In genomic region chr1:73718421-73718820, GRCm38 (mm10) we compare ENCODE assay signal across 20 mouse cellular contexts.
DNase-seq lines count a peak whose midpoint lies in the region; ATAC-seq and TF ChIP-seq lines count a peak whose summit lies in the region.
"Had no signal": no experiment of that assay in that cellular context is flagged by ENCODE, and none has a peak within 500 bp of the region (broad histone marks: within the 10 kb centered on the region; RNA-seq: fewer than 3 reads in every experiment).

No protein-coding gene starts in this region.

- no peak overlapping the region for H3K4me3 ChIP-seq in kidney, adult 2 months (ENCODE audit: insufficient read depth, low read depth, low read length)
- no peak overlapping the region for H3K4me3 ChIP-seq in kidney, embryonic 16.5 days (ENCODE audit: low read length)
- no peak overlapping the region for H3K4me3 ChIP-seq in myocyte
- H3K4me3 ChIP-seq: embryonic facial prominence, embryonic 13.5 days; forebrain, embryonic 12.5 days; heart, embryonic 13.5 days; hindbrain, embryonic 10.5 days; intestine, embryonic 15.5 days had no signal

- no peaks in the 10 kb centered on the region for H3K4me1 ChIP-seq in kidney, adult 2 months (ENCODE audit: control insufficient read depth, insufficient read depth, low read length)
- no peaks in the 10 kb centered on the region; the same call in 1 of the 2 replicates for H3K4me1 ChIP-seq in kidney, embryonic 16.5 days (ENCODE audit: insufficient read depth, low read length)
- H3K4me1 ChIP-seq: embryonic facial prominence, embryonic 13.5 days; forebrain, embryonic 12.5 days; hindbrain, embryonic 10.5 days; intestine, embryonic 15.5 days had no signal

- intact Hi-C loops in heart, postnatal 14 days (cut with DNase I), result no loop called here

- TF ChIP-seq POLR2A in kidney, adult 2 months (IDR thresholded peaks at IDR 0.05; ENCODE audit: low read depth, low read length), result no peak
- TF ChIP-seq POLR2A in myocyte (IDR thresholded peaks at IDR 0.05; ENCODE audit: insufficient read length, low read depth), result no peak

- TF ChIP-seq CTCF in kidney, adult 2 months (conservative IDR thresholded peaks at IDR 0.05; ENCODE audit: insufficient read depth, insufficient read length, low read depth, low read length), result no peak

- DNase-seq in cerebellum, adult 9-11 months, result peak; percentile 49
- peak; percentile 33 for DNase-seq in heart, adult 8-10 months (ENCODE audit: low spot score)
- DNase-seq in heart, postnatal 14 days, result no peak
- DNase-seq in kidney, adult 2 months, result peak; percentile 71
- DNase-seq: adrenal gland, postnatal 14 days; cerebellum, postnatal 36 days; gastrocnemius, postnatal 10 days; heart, postnatal 10 days had no signal

- peak overlapping the region; percentile 61 for H3K27ac ChIP-seq in kidney, adult 2 months (ENCODE audit: insufficient read depth, low read depth, low read length)
- H3K27ac ChIP-seq in kidney, embryonic 16.5 days (ENCODE audit: low read length), result no peak overlapping the region
- H3K27ac ChIP-seq: embryonic facial prominence, embryonic 13.5 days; forebrain, embryonic 12.5 days; heart, embryonic 13.5 days; hindbrain, embryonic 10.5 days; hindbrain, embryonic 14.5 days; intestine, embryonic 15.5 days had no signal

- 59% methylated on average over 5 of the region's 5 CpGs for WGBS in kidney, adult 2 months
- 70% methylated on average over 5 of the region's 5 CpGs for WGBS in kidney, embryonic 16.5 days

- H3K4me2 ChIP-seq in kidney, embryonic 16.5 days (replicated peaks; ENCODE audit: low read depth, low read length), result no peak overlapping the region
- H3K4me2 ChIP-seq in myocyte (ENCODE audit: low read depth), result peak overlapping the region; percentile 6
- H3K4me2 ChIP-seq: embryonic facial prominence, embryonic 13.5 days; forebrain, embryonic 12.5 days; heart, embryonic 13.5 days; hindbrain, embryonic 14.5 days; intestine, embryonic 15.5 days had no signal

- ATAC-seq in cerebellum, adult (ENCODE audit: insufficient number of reproducible peaks, low FRiP score, low TSS enrichment), result no peak
- no peak for ATAC-seq in kidney, embryonic 16.5 days (ENCODE audit: low FRiP score, low TSS enrichment)
- ATAC-seq: activated CD4-positive, CD25-positive, alpha-beta regulatory T cell, adult 4 months; forebrain, embryonic 16.5 days; intestine, embryonic 15.5 days; Patski had no signal

- no peak overlapping the region for H3ac ChIP-seq in myocyte (ENCODE audit: control insufficient read depth, insufficient read length)

- no peak overlapping the region for H3K9ac ChIP-seq in kidney, embryonic 16.5 days (replicated peaks; ENCODE audit: low read length)
- H3K9ac ChIP-seq: embryonic facial prominence, embryonic 13.5 days; forebrain, embryonic 12.5 days; heart, embryonic 13.5 days; hindbrain, embryonic 14.5 days; intestine, embryonic 15.5 days had no signal

- no peaks in the 10 kb centered on the region for H3K9me3 ChIP-seq in kidney, embryonic 16.5 days (ENCODE audit: low read length)
- H3K9me3 ChIP-seq: embryonic facial prominence, embryonic 13.5 days; forebrain, embryonic 12.5 days; heart, embryonic 13.5 days; hindbrain, embryonic 10.5 days; intestine, embryonic 15.5 days had no signal

- H3K36me3 ChIP-seq in kidney, adult 2 months (ENCODE audit: control insufficient read depth, insufficient read depth, low read length), result no peaks in the 10 kb centered on the region
- H3K36me3 ChIP-seq in kidney, embryonic 16.5 days (ENCODE audit: insufficient read depth, low read length), result no peaks in the 10 kb centered on the region
- H3K36me3 ChIP-seq in myocyte (ENCODE audit: control insufficient read depth, insufficient read depth), result no peaks in the 10 kb centered on the region
- H3K36me3 ChIP-seq: embryonic facial prominence, embryonic 13.5 days; forebrain, embryonic 12.5 days; heart, embryonic 13.5 days; hindbrain, embryonic 10.5 days; intestine, embryonic 15.5 days had no signal

- no peaks in the 10 kb centered on the region for H3K79me2 ChIP-seq in myocyte (ENCODE audit: control insufficient read depth, insufficient read depth)

- no peaks in the 10 kb centered on the region for H3K27me3 ChIP-seq in kidney, adult 2 months (replicated peaks; ENCODE audit: control insufficient read depth, insufficient read depth, low read length)
- H3K27me3 ChIP-seq in kidney, embryonic 16.5 days (ENCODE audit: insufficient read depth, low read length), result no peaks in the 10 kb centered on the region
- H3K27me3 ChIP-seq in myocyte (ENCODE audit: control insufficient read depth, insufficient read depth, insufficient read length), result no peaks in the 10 kb centered on the region
- H3K27me3 ChIP-seq: embryonic facial prominence, embryonic 13.5 days; forebrain, embryonic 12.5 days; heart, embryonic 13.5 days; intestine, embryonic 15.5 days; Patski had no signal

TF ChIP-seq in myocyte, 11 proteins besides CTCF, POLR2A, EP300 and RAD21:
- no peak for TF ChIP-seq TCF3 (IDR thresholded peaks at IDR 0.05; ENCODE audit: insufficient read length, low read depth)
- no peak for TF ChIP-seq MAX (IDR thresholded peaks at IDR 0.05; ENCODE audit: low read depth)
- TF ChIP-seq MYOG (IDR thresholded peaks at IDR 0.05; ENCODE audit: control insufficient read depth in 1 of 3, insufficient read depth in 1 of 3, insufficient read length in 2 of 3, low read depth in 2 of 3), result no peak
- TF ChIP-seq CEBPB (IDR thresholded peaks at IDR 0.05; ENCODE audit: insufficient read depth, poor library complexity, severe bottlenecking), result no peak
- TF ChIP-seq E2F4 (IDR thresholded peaks at IDR 0.05; ENCODE audit: insufficient read depth), result no peak
- no peak for TF ChIP-seq SRF (IDR thresholded peaks at IDR 0.05; ENCODE audit: control insufficient read depth, insufficient read length, low read depth)
- TF ChIP-seq MYOD1 (IDR thresholded peaks at IDR 0.05; ENCODE audit: control insufficient read depth in 1 of 3, insufficient read length in 2 of 3, low read depth in 2 of 3), result no peak
- TF ChIP-seq TCF12 (IDR thresholded peaks at IDR 0.05; ENCODE audit: insufficient read depth, poor library complexity, severe bottlenecking), result no peak
- TF ChIP-seq REST (IDR thresholded peaks at IDR 0.05; ENCODE audit: insufficient read depth, insufficient read length), result no peak
- TF ChIP-seq USF1 (IDR thresholded peaks at IDR 0.05; ENCODE audit: low read depth), result no peak
- TF ChIP-seq POLR2AphosphoS2 (IDR thresholded peaks at IDR 0.05; ENCODE audit: insufficient read length, low read depth), result no peak

Comparison
In these comparisons a context has a peak if more than half of its experiments do, and no peak if none do; other contexts are left out.
1. DNase-seq: peak in cerebellum, adult 9-11 months (single experiment), heart, adult 8-10 months (single experiment) and kidney, adult 2 months (single experiment); none in heart, postnatal 14 days (0 of 2).